Mouse (Mus musculus) megakaryocyte, embryonic 14.5 days (primary cell): ENCODE measurements around the gene Trip4.

Experiments used
- FLI1 ChIP-seq: IDR thresholded peaks from 2 replicates; pipeline ENCODE4 v1.6.1; 2012; ENCODE audit warnings: low read length, inconsistent platforms, mixed read lengths
- GATA1 ChIP-seq: IDR thresholded peaks from 3 replicates; pipeline ENCODE4 v1.6.1; 2012; ENCODE audit warnings: mixed read lengths, low read length, inconsistent platforms, borderline replicate concordance

GRCm38 (mm10) chr9:65786885-65787787 lies 121.5 kb downstream of the Trip4 start:
- TF ChIP-seq GATA1 (no peak), FLI1 (no peak)
